Mouse (Mus musculus) 3134 (cell line): ENCODE results near the gene Pcmt1.
A peak's percentile ranks its signal among the peaks of the same experiment; 100 is the strongest.
"Not testable (repeated sequence)": the region's sequence is repeated elsewhere in the genome, so short reads cannot be mapped to it uniquely, and the experiment has no call there.

Experiments
- DNase-seq: peaks from one replicate; pipeline ENCODE4 v3.0.0-alpha.2; 2011; ENCODE audit warnings: low spot score; ENCODE audit not compliant: insufficient read length; ENCODE audit errors: extremely low read depth

Gene Pcmt1

DNA sequence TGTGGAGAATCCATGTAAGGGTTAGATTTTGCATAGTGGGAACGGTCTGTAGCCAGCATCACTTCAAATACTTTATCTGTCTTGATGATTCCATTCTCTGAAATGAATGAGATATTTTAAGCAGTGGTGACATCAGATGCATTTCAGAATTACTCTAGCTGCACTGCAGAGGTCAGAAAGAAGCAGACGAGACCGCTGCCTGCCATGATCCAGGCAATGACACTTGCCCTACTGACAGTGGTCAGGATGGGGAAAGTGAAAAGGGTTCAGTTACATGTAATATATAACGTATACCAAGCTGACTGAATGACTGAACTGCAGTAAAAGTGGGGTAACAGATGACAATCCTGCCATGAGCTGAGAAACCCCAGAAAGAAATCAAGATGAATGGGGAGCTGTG is 31.9 kb downstream of the Pcmt1 start:
- no peak for DNase-seq

DNA sequence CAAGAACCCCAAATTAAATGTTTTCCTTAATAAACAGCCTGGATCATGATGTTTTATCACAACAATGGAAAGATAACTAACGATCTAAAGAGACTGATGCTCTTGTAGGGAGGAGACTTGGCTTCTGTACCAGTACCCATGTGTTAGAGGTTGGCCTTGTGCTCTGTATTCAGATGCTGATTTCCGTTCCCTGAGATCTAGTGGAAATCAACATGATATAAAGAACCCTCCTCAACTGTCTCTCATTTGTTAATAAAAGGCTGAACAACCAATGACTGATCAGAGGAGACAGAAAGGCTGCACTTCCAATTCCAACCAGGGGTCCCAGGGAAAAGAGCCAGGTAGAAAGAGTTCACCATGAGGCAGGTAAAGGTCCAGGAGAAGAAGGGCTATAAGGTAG is 35.0 kb downstream of the Pcmt1 start:
- no peak for DNase-seq

DNA sequence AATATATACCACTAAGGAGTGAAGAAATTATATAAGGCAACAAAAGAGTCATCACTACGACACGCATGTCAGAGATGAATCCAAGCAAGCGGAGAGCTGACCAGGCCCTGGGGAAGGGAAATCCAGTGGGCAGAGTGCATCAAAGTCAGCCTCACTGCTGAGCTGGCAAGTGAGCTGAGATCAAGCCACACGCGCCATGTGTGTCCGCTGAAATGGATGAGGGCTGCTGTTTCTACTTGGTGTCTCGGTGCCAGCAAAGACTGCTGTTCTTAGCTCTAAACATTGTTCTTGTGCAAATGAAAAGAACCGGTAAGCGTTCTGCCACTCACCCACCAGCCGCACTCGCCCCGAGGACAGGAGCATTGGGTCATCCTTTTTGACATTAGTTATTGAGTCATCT is 40.6 kb downstream of the Pcmt1 start:
- no peak for DNase-seq

DNA sequence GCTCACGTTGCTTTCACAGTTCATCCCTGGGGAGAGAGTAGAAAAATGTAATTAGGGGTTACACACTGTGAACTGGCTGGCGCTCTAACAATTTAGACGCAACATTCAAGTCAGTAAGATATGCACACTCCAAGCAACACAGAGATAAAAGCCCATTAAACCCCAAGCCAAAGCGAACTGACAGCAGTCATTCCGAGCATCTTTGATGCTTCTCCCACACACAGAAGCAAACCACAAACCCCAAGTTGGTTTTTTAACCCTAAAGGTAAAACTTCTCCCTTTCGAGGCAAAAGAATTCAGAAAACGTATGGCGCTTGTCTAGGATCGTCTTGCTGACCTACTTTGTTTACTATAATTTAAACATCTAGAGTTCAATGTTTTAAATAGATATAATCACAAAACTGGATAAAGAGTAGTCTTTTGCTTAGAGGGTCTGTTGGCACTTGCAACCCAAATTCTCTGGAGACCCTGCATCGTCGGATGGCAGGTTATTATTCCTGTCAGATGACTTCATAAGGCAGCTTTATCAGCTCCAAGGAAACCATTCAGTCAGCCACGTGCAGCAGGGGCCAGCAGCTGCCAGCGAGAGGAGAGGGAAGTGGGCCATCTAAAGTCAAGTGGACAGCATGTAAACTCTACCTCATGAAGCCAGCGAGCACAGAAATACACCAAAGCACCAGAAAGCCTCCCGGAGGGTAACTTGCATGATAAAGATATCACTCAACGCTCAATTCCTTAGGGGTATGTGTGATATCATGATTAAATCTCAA is 49.8 kb downstream of the Pcmt1 start:
- DNase-seq, result no peak

DNA sequence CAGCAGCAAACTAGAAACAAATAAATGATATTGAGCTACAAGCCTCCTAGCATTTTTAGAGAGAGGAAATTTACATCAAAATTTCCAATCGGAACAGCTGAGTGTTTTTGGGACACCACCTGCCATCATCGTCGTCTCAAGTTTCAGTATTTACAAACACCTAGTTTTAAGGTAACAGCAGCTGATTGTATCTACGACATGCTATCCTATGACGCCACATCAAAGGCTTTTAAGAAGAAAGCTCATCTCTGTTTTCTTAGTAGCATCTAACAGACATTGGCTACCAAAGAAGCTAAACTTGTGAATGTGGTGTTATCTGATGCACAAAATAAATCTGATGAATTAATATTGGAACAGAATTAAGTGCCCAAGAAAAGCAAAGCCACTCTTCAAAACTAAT is 50.6 kb downstream of the Pcmt1 start:
- no peak for DNase-seq

DNA sequence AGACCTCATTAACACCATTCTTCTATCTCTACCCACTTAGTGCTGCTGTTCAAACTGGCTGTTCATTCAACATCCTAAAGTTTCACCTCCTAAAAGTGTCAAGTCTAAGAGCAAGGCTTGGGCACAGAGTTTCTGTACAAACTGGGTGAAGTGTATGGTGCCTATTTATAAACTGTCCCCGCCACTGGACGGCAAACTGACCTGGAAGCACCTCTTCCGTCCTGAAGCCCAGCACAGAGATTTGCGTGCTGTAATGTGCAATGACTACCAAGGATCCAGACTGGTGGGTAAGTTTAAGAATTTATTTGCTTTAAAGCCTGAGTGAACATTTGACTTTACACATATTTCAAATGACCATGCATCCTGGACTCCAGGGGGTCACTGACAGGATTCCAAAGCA is 51.8 kb downstream of the Pcmt1 start:
- no peak for DNase-seq

DNA sequence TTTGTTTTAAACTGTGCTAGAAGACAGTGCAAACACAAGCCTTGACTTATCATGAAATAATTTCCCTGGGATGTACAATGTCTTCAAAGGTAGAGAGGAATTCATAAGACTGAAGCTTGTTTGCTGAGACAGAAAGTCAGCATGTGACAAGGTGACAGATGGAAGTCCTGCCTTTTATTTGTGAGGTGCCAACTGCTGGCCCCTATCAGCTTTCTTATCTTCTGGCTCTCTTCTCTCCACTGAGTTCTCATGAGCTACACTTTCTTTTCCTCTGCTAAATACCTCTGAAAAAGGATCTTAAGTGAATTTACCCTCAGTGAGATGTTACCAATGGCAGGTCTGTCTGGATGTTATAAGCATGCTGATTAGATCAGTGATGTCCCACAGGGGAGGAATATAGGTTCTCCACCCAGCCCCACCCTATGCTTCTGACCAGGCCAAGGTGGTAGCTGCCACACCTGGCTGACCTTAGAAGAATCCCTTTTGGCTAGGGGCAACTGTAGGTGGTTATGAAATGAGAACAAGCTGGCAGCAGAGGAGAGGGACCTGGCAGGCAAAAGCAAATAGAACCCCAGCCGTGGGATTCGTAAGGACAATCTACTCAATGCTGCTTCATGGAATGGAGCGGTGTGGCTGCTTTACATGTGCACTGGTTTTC is 56.9 kb downstream of the Pcmt1 start:
- no peak for DNase-seq

DNA sequence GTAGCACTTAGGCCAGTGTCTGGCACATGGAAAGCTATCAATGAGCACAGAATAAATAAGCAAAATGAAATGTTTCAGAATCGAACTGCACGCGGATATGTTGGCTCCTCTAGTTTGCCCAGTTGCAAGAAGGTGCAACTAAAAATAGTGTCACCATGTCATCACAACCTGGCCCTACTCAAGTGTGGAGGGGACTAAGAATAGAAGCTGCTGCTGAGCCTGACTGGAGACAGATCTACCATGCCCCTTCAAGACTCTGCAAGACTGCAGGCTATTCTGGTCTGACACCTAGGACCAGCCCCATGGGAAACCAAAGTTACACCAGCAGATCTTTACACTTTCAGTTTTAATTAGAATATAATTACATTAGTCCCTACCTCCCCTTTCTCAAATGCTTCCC is 58.6 kb downstream of the Pcmt1 start:
- DNase-seq, result no peak

DNA sequence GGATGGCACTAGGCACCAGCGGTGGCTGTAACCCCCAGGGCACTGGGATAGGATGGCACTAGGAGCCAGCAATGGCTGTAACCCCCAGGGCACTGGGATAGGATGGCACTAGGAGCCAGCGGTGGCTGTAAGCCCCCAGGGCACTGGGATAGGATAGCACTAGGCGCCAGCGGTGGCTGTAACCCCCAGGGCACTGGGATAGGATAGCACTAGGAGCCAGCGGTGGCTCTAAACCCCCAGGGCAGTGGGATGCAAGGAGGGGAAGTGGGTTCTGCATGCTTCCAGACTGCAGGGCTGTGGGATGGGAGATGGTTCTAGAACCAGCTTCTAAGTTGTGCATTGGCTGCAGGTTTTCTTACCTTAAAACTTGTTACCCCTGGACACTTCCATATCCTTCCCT is 60.2 kb downstream of the Pcmt1 start:
- DNase-seq, result no peak

DNA sequence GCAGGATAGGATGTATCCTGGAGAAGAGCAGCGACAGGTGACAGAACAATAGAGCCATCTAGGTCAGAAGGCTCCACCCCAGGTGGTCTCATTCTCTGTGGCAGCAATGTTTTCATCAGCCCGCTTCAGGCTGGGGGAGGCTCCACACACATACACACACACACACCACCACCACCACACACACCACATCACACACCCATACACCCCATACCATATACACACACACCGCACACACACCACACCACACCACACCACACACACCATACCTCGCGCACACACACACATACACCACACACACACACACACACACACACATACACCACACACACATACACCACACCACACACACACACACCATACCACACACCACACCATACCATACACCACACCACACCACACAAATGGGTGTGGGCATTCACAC is 61.1 kb downstream of the Pcmt1 start:
- no peak for DNase-seq

DNA sequence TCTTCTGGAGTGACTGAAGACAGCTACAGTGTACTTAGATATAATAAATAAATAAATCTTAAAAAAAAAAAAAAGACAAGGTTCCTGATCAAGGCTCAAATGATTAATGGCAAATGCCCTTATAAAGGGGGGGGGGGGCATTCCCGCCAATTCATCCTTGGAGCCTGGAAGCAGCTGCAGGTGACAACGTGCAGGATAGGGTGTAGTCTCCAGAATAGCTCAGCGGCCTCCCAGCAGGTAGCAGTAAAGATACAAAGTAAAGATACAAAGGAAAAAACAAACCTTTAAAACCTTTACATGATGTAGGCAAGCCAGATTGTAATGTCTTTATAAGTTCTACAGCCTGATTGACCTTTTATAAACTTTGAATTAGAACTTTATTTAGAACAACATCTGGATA is 63.4 kb downstream of the Pcmt1 start:
- not testable (repeated sequence) for DNase-seq

DNA sequence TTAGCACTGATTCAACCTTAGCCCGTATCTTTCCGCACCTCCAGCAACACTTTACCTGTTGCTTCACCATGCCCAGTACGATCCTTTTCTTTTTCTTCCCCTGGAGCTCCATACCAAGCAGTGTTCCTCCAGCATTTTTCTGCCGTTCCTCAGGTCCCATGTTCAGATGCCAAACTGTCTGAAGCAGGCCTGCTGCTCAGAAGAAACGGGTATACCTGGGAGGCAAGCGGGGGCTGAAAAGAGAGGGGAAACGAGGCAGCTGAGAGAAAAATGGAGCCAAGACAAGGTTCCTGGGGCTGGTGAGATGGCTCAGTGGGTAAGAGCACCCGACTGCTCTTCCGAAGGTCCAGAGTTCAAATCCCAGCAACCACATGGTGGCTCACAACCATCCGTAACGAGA is 63.8 kb downstream of the Pcmt1 start:
- not testable (repeated sequence) for DNase-seq

DNA sequence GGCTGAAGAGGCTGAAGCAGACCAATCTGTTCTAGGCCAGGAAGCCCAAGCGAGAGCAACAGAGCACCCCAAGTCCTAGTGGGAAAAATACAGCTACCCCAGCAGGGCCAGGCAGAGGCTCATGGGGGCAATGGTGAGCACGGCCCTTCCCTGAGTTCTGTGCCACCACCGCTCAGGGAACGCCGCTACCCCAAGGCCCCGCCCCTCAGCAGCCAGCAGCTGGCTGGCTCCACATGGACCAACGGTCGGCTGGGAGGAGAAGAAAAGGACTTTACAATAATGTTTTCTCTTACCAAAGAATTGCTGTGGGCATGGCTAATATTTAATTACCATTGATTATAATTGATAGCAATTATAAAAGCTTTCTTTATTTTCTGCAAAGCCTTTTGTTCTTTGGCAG is 66.1 kb downstream of the Pcmt1 start:
- no peak for DNase-seq

DNA sequence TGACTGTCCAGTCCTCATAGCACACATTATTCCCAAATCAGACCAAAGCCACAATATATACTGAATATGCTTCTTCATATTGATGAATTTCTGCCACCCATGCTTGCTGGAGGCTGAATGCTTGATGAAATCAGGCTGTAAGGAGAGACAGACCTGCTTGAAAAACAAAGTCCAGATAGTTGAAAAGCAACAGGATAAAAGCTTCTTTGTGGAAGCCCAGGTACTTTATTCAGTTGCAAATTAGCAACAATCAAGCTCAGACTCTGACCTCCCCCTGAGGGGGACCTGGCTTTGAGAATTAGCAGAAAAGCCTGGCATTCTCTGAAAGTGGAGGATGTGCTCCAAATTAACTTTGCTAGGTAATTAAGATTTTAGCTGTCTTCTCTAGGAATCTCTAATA is 68.7 kb downstream of the Pcmt1 start:
- DNase-seq, result not testable (repeated sequence)

DNA sequence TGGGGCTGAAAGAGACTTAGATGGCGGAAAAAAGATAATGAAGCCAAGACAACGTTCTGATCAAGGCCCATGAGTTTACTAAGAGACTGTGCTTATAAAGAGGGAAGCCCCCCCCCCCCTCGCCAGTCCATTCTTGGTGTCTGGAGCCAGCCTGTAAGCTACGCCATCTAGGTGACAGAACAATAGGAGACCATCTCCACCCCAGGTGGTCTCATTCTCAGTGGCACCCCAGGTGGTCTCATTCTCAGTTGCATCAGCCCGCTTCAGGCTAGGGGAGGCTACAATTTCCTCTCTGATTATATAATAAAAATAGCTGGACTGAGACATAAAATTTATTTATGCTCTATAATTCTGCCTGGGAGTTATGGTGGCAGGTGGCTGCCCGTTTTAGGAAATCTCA is 69.3 kb downstream of the Pcmt1 start:
- DNase-seq, result no peak

DNA sequence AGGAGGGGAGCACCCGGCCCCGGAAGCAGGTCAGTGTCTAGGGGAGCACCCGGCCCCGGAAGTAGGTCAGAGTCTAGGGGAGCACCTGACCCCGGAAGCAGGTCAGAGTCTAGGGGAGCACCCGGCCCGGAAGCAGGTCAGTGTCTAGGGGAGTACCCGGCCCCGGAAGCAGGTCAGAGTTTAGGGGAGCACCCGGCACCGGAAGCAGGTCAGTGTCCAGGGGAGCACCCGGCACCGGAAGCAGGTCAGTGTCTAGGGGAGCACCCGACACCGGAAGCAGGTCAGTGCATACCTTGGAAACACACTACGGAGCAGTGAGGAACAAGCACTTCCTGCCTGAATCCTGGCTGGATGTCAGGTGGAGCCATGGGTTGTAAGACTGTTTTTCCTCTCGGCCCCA is 72.3 kb downstream of the Pcmt1 start:
- no peak for DNase-seq

DNA sequence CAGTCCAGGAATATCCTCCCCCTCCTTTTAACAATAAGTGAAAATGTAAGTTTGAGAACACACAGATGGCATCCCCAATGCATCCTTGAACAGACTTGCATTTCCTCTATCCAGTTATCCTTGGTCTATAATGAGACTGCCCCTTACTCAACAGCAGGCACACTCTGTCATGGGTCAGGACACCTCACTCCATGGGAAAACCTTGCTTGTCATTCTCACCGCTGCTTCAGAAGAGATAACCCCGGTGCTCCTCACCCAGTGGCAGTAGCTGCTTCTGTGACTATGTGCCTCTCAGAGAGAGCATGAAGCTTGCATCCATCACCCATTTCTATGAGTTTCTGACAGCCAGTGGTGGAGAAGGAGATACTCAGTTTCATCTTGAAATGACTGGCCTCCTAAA is 74.5 kb downstream of the Pcmt1 start:
- DNase-seq, result no peak

DNA sequence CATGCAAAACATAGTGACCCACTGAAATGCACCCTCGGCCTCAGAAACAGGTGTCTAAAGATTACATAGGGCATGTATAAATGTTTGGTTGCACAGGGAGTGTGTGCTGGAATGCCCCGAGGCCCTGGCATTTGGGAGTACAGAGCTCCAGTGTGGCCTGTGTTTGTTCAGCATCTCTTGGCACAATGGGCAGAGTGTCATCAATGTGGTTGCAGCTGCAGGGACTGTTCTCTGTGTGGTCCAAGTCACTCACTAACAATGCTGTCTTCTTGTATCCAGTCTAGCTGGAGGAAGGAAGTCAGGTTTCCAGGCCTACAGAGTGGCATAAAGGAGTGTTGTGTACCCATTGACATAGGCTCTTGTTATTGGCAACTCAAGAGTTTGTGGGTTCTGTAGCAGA is 75.8 kb downstream of the Pcmt1 start:
- DNase-seq, result no peak

DNA sequence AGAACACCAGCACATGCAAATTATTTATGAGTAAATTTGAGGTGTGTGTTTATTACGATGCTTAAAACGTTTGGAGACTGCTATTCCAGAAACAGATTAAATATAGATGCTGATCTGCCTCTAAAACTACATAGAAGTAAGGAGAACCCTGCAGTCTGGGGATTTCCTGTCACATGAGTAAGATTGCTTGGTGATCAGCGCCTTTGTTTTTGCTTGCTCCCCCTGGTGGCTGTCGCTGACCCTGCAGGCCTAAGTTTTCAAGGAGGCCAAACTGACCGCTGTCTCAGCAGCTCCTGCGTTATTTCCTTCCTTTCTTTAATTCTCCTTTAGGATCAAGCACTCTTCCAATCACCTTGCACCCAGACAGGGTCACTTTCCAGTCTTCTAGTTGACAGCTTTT is 80.3 kb downstream of the Pcmt1 start:
- peak; percentile 39 for DNase-seq

DNA sequence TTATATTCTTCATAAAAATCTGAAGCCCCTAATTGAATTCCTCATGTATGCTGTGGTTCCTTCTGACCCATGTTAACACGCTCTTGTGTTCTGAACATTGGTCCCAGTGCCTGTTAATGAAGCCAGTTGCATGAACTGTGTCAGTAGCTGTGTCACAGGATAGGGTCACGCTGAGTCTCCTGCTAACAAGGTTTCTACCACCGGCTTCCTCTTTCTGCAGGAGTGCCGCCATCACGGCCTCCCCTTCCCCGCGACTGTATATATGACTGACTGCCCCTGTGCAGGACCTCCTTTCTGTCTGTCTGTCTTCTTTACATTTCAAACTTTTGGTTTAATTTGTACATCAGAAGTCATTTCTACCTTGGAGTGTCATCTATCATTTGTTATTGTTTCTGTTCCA is 82.8 kb downstream of the Pcmt1 start:
- DNase-seq, result no peak

DNA sequence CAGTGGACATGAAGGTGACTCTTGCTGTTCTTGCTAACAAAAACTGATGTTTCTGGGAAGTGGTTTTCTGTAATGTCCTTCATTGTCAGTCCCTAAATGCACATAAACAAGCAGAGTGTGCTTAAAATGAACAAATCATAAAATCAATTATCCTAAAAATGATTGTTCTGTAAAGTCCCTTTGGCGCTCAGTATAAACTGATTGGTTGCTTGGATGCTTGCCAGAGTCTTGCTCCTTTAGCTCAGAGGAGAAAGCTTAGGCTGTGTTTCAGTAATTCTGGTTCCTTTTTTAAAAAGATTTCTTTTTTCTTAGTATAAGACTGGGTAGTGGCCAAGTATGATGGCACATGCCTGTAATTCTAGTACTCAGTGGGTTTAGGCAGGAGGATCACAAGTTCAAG is 84.7 kb downstream of the Pcmt1 start:
- DNase-seq, result no peak

DNA sequence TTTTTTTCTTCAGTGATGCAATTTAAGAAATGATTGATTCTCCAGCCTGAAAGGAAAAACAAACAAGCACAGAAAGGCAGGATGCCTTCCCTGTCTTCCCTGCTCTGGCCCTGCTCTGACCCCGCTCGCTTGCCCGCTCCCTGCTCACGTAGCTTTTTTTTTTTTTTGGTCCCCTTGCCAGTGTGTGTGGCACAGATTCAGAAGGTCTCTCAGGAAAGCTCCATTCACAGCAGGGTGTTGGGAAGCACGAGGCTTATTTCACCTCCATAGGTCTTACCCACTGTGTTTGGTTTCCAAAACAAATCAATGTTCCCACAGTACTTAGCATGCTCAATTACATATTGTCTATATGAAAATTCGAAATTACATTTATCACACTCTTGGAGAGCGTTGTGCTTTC is 86.1 kb downstream of the Pcmt1 start:
- no peak for DNase-seq

DNA sequence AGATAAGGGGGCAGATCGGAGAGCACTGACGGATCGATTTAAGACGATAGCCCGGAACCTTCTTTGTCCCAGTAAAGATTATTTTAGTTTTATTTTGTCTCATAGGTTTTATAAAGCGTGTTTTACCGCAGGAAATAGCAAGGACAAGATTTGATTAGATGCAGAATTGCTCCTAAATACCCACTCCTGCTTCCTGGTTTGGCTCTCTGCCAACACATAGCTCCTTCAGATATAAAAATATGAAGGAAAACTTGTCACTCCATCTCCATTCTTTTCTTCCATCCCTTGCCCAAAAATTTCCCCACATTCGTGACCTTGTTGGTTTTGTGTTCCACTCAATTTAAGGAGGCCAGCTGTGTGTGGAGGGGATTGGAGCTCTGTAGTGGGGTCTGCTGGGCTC is 90.1 kb downstream of the Pcmt1 start:
- DNase-seq, result no peak
